Mouse (Mus musculus) hindbrain, embryonic 14.5 days (tissue): ENCODE measurements around the gene Slc39a11. TPM values are rescaled to one million over a fixed set of nuclear protein-coding genes. Genes with fewer than 3 reads are reported as not detected.

Source experiments
- ATAC-seq: fragments of 200-750 bp; cut with Nextera tagmentation; 2 replicates; pipeline ENCODE4 v1.8.0; 2017; ENCODE audit warnings: moderate number of reproducible peaks, mild to moderate bottlenecking, moderate TSS enrichment, moderate library complexity; ENCODE audit not compliant: low FRiP score
- DNase-seq: peaks from one replicate; pipeline ENCODE4 v3.0.0-alpha.2; 2015; ENCODE audit warnings: low spot score
- H3K27ac ChIP-seq: fragments of 300-500 bp; sonication (generic); 2 replicates; pipeline ENCODE4 v1.5.1; 2014; ENCODE audit warnings: mild to moderate bottlenecking, moderate library complexity
- H3K27me3 ChIP-seq: fragments of 300-500 bp; sonication (generic); 2 replicates; pipeline ENCODE4 v1.6.1; 2014; ENCODE audit warnings: mild to moderate bottlenecking, low read length, mixed read lengths; ENCODE audit not compliant: control insufficient read depth, insufficient read depth
- H3K36me3 ChIP-seq: fragments of 300-500 bp; sonication (generic); replicated peaks from 2 replicates; pipeline ENCODE4 v1.6.1; 2014; ENCODE audit not compliant: control insufficient read depth, insufficient read depth
- H3K4me1 ChIP-seq: fragments of 300-500 bp; sonication (generic); replicated peaks from 2 replicates; pipeline ENCODE4 v1.6.1; 2014; ENCODE audit warnings: antibody characterized with exemption, low read length, mixed read lengths; ENCODE audit not compliant: control insufficient read depth, insufficient read depth
- H3K4me2 ChIP-seq: fragments of 300-500 bp; sonication (generic); replicated peaks from 2 replicates; pipeline ENCODE4 v1.6.1; 2014; ENCODE audit warnings: mild to moderate bottlenecking, moderate library complexity
- H3K4me3 ChIP-seq: fragments of 300-500 bp; sonication (generic); replicated peaks from 2 replicates; pipeline ENCODE4 v1.5.1; 2014; ENCODE audit warnings: mild to moderate bottlenecking, low read length
- H3K9ac ChIP-seq: fragments of 300-500 bp; sonication (generic); 2 replicates; pipeline ENCODE4 v1.6.1; 2014
- H3K9me3 ChIP-seq: fragments of 300-500 bp; sonication (generic); 2 replicates; pipeline ENCODE4 v1.6.1; 2016; ENCODE audit warnings: low read length; ENCODE audit not compliant: control insufficient read depth
- WGBS: fragments of 180-500 bp; shearing (Covaris S2); extraction: QIAGEN DNeasy Blood & Tissue Kit; methylation state at CpG from one replicate; pipeline ENCODE4 v1.1.7; 2014; 5-methylcytosine and 5-hydroxymethylcytosine counted together
- polyA plus RNA-seq: library from polyadenylated mRNA; unstranded; fragments of >200 nt; fragmentation: Nextera tagmentation; extraction: Ambion mirVana; gene quantifications from 2 replicates; pipeline ENCODE4 v1.2.1, GENCODE M21; 2014

Gene Slc39a11
- polyA plus RNA-seq, 1 experiment from 2014 or later: 25.5 TPM

GRCm38 (mm10) chr11:113230410-113231132 is 419.3 kb downstream of the Slc39a11 start:
- Histone ChIP-seq H3K9ac (no peak overlapping the region), H3K4me2 (no peak overlapping the region), H3K27me3 (no peaks in the 10 kb centered on the region), H3K27ac (no peak overlapping the region), H3K36me3 (no peaks in the 10 kb centered on the region), H3K4me3 (no peak overlapping the region), H3K9me3 (no peaks in the 10 kb centered on the region), H3K4me1 (peaks cover 8% of the 10 kb centered on the region)
- DNase-seq (peak; percentile 55), ATAC-seq (no peak)
- WGBS: 38% methylated on average over 6 of the region's 6 CpGs

- Histone ChIP-seq H3K27me3 (no peaks in the 10 kb centered on the region), H3K4me1 (peaks cover 12% of the 10 kb centered on the region), H3K27ac (no peak overlapping the region), H3K36me3 (no peaks in the 10 kb centered on the region), H3K9me3 (no peaks in the 10 kb centered on the region), H3K4me3 (no peak overlapping the region), H3K9ac (no peak overlapping the region), H3K4me2 (no peak overlapping the region)
- WGBS: 63% methylated on average over 3 of the region's 3 CpGs
- ATAC-seq (no peak), DNase-seq (no peak)
Observed at GRCm38 (mm10) chr11:113225748-113226147, 424.1 kb downstream of the Slc39a11 start.

GRCm38 (mm10) chr11:113223756-113224323 is 426.0 kb downstream of the Slc39a11 start:
- no peak for ATAC-seq
- no peak overlapping the region for H3K4me2 ChIP-seq
- H3K36me3 ChIP-seq: no peaks in the 10 kb centered on the region
- no peak overlapping the region for H3K27ac ChIP-seq
- H3K9ac ChIP-seq: no peak overlapping the region
- no peak overlapping the region for H3K4me3 ChIP-seq
- 58% methylated on average over 4 of the region's 4 CpGs for WGBS
- no peaks in the 10 kb centered on the region for H3K27me3 ChIP-seq
- no peak for DNase-seq
- H3K4me1 ChIP-seq: peaks cover 13% of the 10 kb centered on the region
- H3K9me3 ChIP-seq: no peaks in the 10 kb centered on the region

- ATAC-seq (peak; percentile 84), DNase-seq (peak; percentile 49)
- H3K4me1 ChIP-seq: peaks cover 13% of the 10 kb centered on the region
- H3K9ac ChIP-seq: no peak overlapping the region
- peak overlapping the region; percentile 65 for H3K27ac ChIP-seq
- whole genome bisulfite sequencing: 19% methylated on average over 18 of the region's 18 CpGs
- no peaks in the 10 kb centered on the region for H3K27me3 ChIP-seq
- no peaks in the 10 kb centered on the region for H3K36me3 ChIP-seq
- H3K4me3 ChIP-seq: no peak overlapping the region
- no peaks in the 10 kb centered on the region for H3K9me3 ChIP-seq
- no peak overlapping the region; the same call in 1 of the 2 replicates for H3K4me2 ChIP-seq
Observed at GRCm38 (mm10) chr11:113221267-113222195, 428.3 kb downstream of the Slc39a11 start.

GRCm38 (mm10) chr11:113220649-113221048 is 429.2 kb downstream of the Slc39a11 start:
- DNase-seq (no peak), ATAC-seq (no peak)
- Histone ChIP-seq H3K36me3 (no peaks in the 10 kb centered on the region), H3K9me3 (no peaks in the 10 kb centered on the region), H3K4me2 (no peak overlapping the region), H3K27ac (no peak overlapping the region), H3K27me3 (no peaks in the 10 kb centered on the region), H3K9ac (no peak overlapping the region), H3K4me1 (peaks cover 13% of the 10 kb centered on the region), H3K4me3 (no peak overlapping the region)
- 69% methylated on average over 2 of the region's 2 CpGs for WGBS

- no peak for ATAC-seq
- H3K9ac ChIP-seq: no peak overlapping the region
- H3K36me3 ChIP-seq: no peaks in the 10 kb centered on the region
- H3K27ac ChIP-seq: no peak overlapping the region
- H3K4me3 ChIP-seq: no peak overlapping the region
- no peaks in the 10 kb centered on the region for H3K27me3 ChIP-seq
- H3K4me2 ChIP-seq: no peak overlapping the region
- H3K4me1 ChIP-seq: no peaks in the 10 kb centered on the region
- no peak for DNase-seq
- WGBS: 84% methylated on average over 7 of the region's 7 CpGs
- no peaks in the 10 kb centered on the region for H3K9me3 ChIP-seq
Observed at GRCm38 (mm10) chr11:113214741-113215140, 435.1 kb downstream of the Slc39a11 start.

- 53% methylated on average over 13 of the region's 13 CpGs for WGBS
- no peaks in the 10 kb centered on the region for H3K36me3 ChIP-seq
- no peak overlapping the region for H3K9ac ChIP-seq
- no peaks in the 10 kb centered on the region for H3K27me3 ChIP-seq
- no peaks in the 10 kb centered on the region for H3K9me3 ChIP-seq
- no peak for ATAC-seq
- no peak for DNase-seq
- H3K4me3 ChIP-seq: no peak overlapping the region
- no peak overlapping the region for H3K27ac ChIP-seq
- no peaks in the 10 kb centered on the region for H3K4me1 ChIP-seq
- no peak overlapping the region for H3K4me2 ChIP-seq
Observed at GRCm38 (mm10) chr11:113212390-113213025, 437.4 kb downstream of the Slc39a11 start.

- Histone ChIP-seq H3K27ac (no peak overlapping the region), H3K27me3 (no peaks in the 10 kb centered on the region), H3K4me2 (no peak overlapping the region), H3K9ac (no peak overlapping the region), H3K36me3 (no peaks in the 10 kb centered on the region), H3K4me1 (no peaks in the 10 kb centered on the region), H3K4me3 (no peak overlapping the region), H3K9me3 (no peaks in the 10 kb centered on the region)
- WGBS: 80% methylated on average over 16 of the region's 16 CpGs
- ATAC-seq: no peak
- DNase-seq: no peak
Observed at GRCm38 (mm10) chr11:113209220-113209878, 440.5 kb downstream of the Slc39a11 start.
